Mouse (Mus musculus) neural tube, embryonic 14.5 days (tissue): ENCODE results near the gene Lmna. TPM values are rescaled to one million over a fixed set of nuclear protein-coding genes. Genes with fewer than 3 reads are reported as not detected.

ENCODE experiments used
- ATAC-seq: fragments of 200-750 bp; cut with Nextera tagmentation; 2 replicates; pipeline ENCODE4 v1.8.0; 2017; ENCODE audit warnings: low read depth, mild to moderate bottlenecking, moderate TSS enrichment, moderate library complexity
- H3K27ac ChIP-seq: fragments of 300-500 bp; sonication (generic); 2 replicates; pipeline ENCODE4 v1.5.1; 2014; ENCODE audit warnings: low read depth, mild to moderate bottlenecking, control low read depth, low read length, moderate library complexity, mixed read lengths
- H3K27me3 ChIP-seq: fragments of 300-500 bp; sonication (generic); 2 replicates; pipeline ENCODE4 v1.6.1; 2014; ENCODE audit warnings: low read length; ENCODE audit not compliant: control insufficient read depth, insufficient read depth
- H3K36me3 ChIP-seq: fragments of 300-500 bp; sonication (generic); 2 replicates; pipeline ENCODE4 v1.6.1; 2014; ENCODE audit warnings: low read length, mixed read lengths; ENCODE audit not compliant: control insufficient read depth, insufficient read depth
- H3K4me1 ChIP-seq: fragments of 300-500 bp; sonication (generic); 2 replicates; pipeline ENCODE4 v1.6.1; 2014; ENCODE audit warnings: low read length; ENCODE audit not compliant: control insufficient read depth, insufficient read depth
- H3K4me2 ChIP-seq: fragments of 300-500 bp; sonication (generic); 2 replicates; pipeline ENCODE4 v1.6.1; 2014; ENCODE audit warnings: mild to moderate bottlenecking, low read depth, low read length, control low read depth
- H3K4me3 ChIP-seq: fragments of 300-500 bp; sonication (generic); 2 replicates; pipeline ENCODE4 v1.5.1; 2014; ENCODE audit warnings: low read depth, low read length, control low read depth, mixed read lengths
- H3K9ac ChIP-seq: fragments of 300-500 bp; sonication (generic); replicated peaks from 2 replicates; pipeline ENCODE4 v1.6.1; 2014; ENCODE audit warnings: low read depth, mild to moderate bottlenecking, control low read depth, low read length, mixed read lengths
- H3K9me3 ChIP-seq: fragments of 300-500 bp; sonication (generic); 2 replicates; pipeline ENCODE4 v1.6.1; 2016; ENCODE audit warnings: low read length; ENCODE audit not compliant: control insufficient read depth
- WGBS: fragments of 180-500 bp; shearing (Covaris S2); extraction: QIAGEN DNeasy Blood & Tissue Kit; methylation state at CpG from one replicate; pipeline ENCODE4 v1.1.7; 2014; 5-methylcytosine and 5-hydroxymethylcytosine counted together
- polyA plus RNA-seq: library from polyadenylated mRNA; unstranded; fragments of >200 nt; fragmentation: Nextera tagmentation; extraction: Ambion mirVana; gene quantifications from 2 replicates; pipeline ENCODE4 v1.2.1, GENCODE M21; 2014

The Lmna gene
- polyA plus RNA-seq, result 41.0 and 41.4 TPM in 2 replicates

DNA sequence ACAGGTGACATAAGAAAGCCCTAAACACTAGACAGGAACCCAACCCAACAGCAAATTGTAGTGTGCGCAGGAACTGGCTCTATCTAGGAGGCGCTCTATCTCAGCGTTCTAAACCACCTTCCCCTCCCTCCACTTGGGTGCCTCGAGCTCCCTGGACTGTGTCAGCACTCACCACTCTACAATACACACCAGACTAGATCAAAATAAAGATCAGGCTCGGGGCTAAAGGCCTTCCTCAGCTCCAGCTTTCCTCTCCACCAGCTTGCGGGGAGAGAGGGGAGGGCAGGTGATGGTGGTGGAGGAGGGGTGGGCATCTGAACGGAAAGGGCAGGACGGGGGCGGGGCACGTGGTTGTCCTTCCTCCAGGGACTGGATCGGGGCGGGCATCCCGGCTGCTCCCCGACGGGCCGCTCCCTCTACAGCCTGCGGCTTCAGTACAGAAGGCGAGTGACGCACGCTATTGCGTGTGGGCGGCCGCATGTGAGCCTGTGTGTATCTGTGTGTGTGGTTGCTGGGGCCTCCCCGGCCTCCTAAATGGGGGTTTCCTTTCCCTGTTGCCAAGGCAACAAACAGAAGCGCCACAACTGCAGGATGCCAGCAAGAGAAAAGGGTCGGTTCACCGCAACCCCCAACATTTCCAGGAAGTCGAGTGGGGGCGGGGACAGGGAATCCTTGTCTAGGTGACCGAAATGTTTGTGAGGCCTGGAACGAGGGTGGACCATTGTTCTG is at the start of gene Lmna:
Gene Lmna, minus strand, starts transcription at position 265 of the 729 bp plus-strand sequence.
- H3K27ac ChIP-seq, result peak within 1 kb of the TSS; percentile 91
- H3K4me2 ChIP-seq, result peak within 1 kb of the TSS; percentile 61
- H3K4me1 ChIP-seq, result peaks cover 25% of the 10 kb centered on the region
- ATAC-seq, result peak; percentile 97
- H3K9me3 ChIP-seq, result no peaks in the 10 kb centered on the region
- H3K4me3 ChIP-seq, result peak within 1 kb of the TSS; percentile 30
- 1% methylated on average over 31 of the region's 31 CpGs for WGBS
- H3K27me3 ChIP-seq, result no peaks in the 10 kb centered on the region
- H3K9ac ChIP-seq, result peak within 1 kb of the TSS; percentile 46
- no peaks in the 10 kb centered on the region for H3K36me3 ChIP-seq

DNA sequence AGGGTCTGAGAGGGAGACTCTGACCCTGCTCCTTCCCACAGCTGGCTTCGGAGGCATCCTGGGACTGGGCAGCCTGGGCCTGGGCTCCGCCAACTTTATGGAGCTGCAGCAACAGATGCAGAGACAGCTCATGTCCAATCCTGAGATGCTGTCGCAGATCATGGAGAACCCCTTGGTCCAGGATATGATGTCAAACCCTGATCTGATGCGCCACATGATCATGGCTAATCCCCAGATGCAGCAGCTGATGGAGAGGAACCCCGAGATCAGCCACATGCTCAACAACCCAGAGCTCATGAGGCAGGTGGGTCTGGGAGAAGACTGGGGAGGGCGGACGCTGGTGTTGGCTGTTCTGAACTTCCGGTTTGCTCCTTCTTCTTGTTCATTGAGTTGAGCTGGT is 46.9 kb upstream of the Lmna start:
- WGBS, result 97% methylated on average over 8 of the region's 8 CpGs
- no peak overlapping the region for H3K4me3 ChIP-seq
- no peak overlapping the region for H3K27ac ChIP-seq
- no peak overlapping the region for H3K9ac ChIP-seq
- no peak overlapping the region for H3K4me2 ChIP-seq
- no peaks in the 10 kb centered on the region for H3K9me3 ChIP-seq
- ATAC-seq, result no peak
- H3K36me3 ChIP-seq, result peaks cover 28% of the 10 kb centered on the region
- peaks cover 19% of the 10 kb centered on the region for H3K4me1 ChIP-seq
- H3K27me3 ChIP-seq, result no peaks in the 10 kb centered on the region

DNA sequence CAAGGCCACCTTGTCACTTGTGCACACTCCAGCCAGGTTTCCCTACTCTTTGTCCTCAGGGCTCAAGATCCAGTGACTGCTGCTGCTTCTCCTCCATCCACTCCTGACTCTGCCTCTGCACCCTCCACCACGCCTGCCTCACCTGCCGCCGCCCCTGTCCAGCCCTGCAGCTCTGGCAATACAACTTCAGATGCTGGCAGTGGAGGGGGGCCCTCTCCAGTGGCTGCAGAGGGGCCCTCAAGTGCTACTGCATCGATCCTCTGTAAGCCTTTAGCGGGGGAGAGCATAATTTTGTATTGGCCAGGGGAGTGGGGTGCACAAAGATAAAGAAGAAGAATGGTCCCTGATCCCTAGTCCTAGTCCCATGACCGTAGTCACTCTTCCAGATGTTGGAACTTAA is 46.0 kb upstream of the Lmna start:
- Histone ChIP-seq H3K27me3 (no peaks in the 10 kb centered on the region), H3K4me3 (no peak overlapping the region), H3K9ac (no peak overlapping the region), H3K36me3 (peaks cover 28% of the 10 kb centered on the region), H3K4me1 (peaks cover 25% of the 10 kb centered on the region), H3K9me3 (no peaks in the 10 kb centered on the region), H3K27ac (no peak overlapping the region), H3K4me2 (no peak overlapping the region)
- ATAC-seq, result no peak
- WGBS, result 98% methylated on average over 6 of the region's 6 CpGs

DNA sequence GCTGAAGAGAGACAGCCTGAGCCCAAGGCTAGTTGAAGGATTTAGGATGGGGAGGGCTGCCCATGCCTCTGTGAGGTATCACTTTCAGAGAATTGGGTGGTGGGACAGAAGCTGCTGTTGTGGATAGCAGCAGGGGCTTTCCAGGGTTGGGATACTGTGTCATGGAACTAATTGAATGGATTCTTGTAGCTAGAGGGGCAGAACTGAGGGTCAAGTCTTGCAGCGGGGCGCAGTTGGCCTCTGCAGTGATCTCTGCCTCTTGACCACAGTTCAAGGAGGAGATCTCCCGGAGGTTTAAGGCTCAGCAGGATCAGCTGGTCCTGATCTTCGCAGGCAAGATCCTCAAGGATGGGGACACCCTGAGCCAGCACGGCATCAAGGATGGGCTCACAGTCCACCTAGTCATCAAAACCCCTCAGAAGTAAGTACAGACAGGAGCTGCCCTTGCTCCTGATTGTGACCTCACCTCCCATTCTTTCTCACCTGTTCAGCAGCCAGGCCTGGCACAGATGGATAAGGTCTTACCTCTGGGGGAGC is 45.4 kb upstream of the Lmna start:
- WGBS, result 84% methylated on average over 5 of the region's 5 CpGs
- Histone ChIP-seq H3K4me1 (peaks cover 25% of the 10 kb centered on the region), H3K36me3 (peaks cover 26% of the 10 kb centered on the region), H3K27ac (no peak overlapping the region), H3K27me3 (no peaks in the 10 kb centered on the region), H3K9me3 (no peaks in the 10 kb centered on the region), H3K9ac (no peak overlapping the region), H3K4me2 (peak overlapping the region; percentile 86; the same call in 1 of the 2 replicates), H3K4me3 (no peak overlapping the region)
- no peak for ATAC-seq

DNA sequence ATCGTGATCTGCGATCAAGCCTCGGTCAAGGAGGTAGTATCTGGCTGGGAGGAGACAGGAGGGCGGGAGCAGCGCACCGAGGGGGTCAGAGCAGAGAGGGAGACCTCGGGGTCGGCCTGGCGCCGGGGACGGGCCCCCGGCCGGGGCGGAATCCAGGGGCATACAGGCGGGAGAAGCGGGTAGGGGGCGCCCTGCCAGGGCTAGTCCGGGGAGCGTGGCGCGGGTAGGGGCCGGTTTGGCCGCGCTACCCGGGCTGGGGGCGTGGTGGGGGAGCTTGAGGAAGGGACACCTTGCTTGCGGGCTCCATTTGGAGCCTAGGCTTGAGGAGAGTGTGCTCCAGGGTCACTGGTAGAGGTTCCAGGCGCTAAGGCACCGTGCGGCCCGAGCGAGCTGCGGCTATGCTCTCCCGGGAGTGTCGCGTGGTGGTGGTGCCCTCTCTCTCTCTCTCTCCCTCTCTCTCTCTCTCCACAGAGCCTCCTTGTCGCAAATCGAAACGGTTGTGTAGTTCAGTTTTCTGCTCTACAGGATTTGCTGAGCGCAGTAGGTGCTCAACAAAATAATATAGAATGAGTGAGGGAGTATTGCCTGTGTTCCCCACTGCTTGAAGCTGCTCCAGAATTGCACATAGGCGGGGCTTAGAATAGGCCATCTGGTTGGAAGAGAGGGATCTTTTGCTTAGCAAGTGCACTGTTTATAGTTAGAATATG is 44.3 kb upstream of the Lmna start:
- peak overlapping the region; percentile 89 for H3K9ac ChIP-seq
- H3K4me2 ChIP-seq, result peak overlapping the region; percentile 86
- 1% methylated on average over 41 of the region's 41 CpGs for WGBS
- peak overlapping the region; percentile 92 for H3K27ac ChIP-seq
- peak overlapping the region; percentile 52 for H3K4me3 ChIP-seq
- no peaks in the 10 kb centered on the region for H3K27me3 ChIP-seq
- no peaks in the 10 kb centered on the region for H3K9me3 ChIP-seq
- H3K36me3 ChIP-seq, result peaks cover 17% of the 10 kb centered on the region
- ATAC-seq, result peak; percentile 35
- peaks cover 25% of the 10 kb centered on the region for H3K4me1 ChIP-seq

DNA sequence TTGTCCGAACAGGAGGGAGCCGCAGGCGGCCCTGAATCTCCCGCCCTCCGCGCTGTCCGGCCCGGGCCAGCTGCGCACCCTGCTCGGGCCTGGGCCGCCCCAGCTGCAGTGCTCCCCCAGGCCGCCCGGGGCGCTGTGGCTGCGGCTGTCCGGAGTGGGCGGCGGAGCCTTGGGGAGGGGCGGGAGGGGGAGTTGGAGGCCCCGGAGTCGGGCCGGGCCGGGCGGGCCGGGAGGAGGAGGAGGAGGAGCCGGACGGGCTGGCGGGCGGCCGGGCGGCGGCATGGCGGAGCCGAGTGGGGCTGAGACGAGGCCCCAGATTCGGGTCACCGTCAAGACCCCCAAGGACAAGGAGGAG is 43.7 kb upstream of the Lmna start, which contains the start of gene Ubqln4:
Gene Ubqln4, plus strand, starts transcription at position 234 of the 355 bp plus-strand sequence.
- 1% methylated on average over 27 of the region's 37 CpGs for WGBS
- no peaks in the 10 kb centered on the region for H3K9me3 ChIP-seq

DNA sequence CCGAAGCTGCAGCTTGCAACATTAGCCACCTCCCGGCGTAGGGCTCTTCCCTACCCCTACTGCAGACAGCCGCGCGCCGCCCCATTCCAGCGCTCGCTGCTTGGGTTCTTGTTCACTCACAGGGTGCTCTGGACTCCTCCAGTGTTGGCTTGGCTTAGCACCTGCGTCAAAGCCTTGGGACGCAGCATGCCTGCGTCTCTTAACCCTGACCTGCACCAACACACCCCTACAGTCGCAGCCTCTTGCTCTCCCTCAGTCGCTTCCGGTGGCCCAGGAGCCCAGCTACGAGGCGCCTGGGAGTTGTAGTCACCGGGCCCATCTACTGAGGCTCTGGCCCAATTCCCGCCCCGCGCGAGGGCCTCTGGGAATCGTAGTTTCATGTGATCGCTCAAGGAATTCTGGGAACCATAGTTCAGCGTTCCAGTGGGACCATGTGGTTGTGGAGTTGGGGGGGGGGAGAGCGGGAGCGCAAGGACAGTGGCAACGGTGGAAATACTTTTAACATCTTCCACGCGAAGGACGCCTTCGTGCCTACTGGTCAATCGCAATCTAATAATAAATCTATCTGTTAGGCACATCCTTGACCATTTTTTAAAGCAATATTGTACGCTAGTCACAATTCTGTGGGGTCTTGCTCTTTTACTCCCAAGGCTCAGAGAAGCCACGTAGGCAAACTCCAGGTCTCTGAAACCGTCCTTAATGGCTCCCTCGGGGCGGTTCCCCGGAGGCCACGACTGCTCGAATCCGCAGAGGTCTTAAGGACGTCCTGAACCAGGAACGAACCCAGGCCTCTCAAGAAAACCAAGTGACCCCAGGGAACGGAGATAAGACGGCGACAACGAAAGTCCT is 43.1 kb upstream of the Lmna start, which contains the start of gene Lamtor2:
Gene Lamtor2, minus strand, starts transcription at position 399 of the 849 bp plus-strand sequence.
- peak within 1 kb of the TSS; percentile 92 for H3K27ac ChIP-seq
- peak within 1 kb of the TSS; percentile 52 for H3K4me3 ChIP-seq
- H3K9ac ChIP-seq, result peak within 1 kb of the TSS; percentile 89
- 2% methylated on average over 48 of the region's 48 CpGs for WGBS
- H3K9me3 ChIP-seq, result no peaks in the 10 kb centered on the region
- H3K27me3 ChIP-seq, result no peaks in the 10 kb centered on the region
- H3K4me1 ChIP-seq, result peaks cover 25% of the 10 kb centered on the region
- peak within 1 kb of the TSS; percentile 86 for H3K4me2 ChIP-seq
- H3K36me3 ChIP-seq, result peaks cover 10% of the 10 kb centered on the region
- peak; percentile 90 for ATAC-seq

More for the DNA sequence above, 43.7 kb upstream of the Lmna start, which contains the start of gene Ubqln4:
- Histone ChIP-seq H3K9ac (peak within 1 kb of the TSS; percentile 89), H3K4me1 (peaks cover 25% of the 10 kb centered on the region), H3K27ac (peak within 1 kb of the TSS; percentile 92), H3K4me3 (peak within 1 kb of the TSS; percentile 52), H3K36me3 (peaks cover 16% of the 10 kb centered on the region), H3K4me2 (peak within 1 kb of the TSS; percentile 86), H3K27me3 (no peaks in the 10 kb centered on the region)
- peak; percentile 88 for ATAC-seq

DNA sequence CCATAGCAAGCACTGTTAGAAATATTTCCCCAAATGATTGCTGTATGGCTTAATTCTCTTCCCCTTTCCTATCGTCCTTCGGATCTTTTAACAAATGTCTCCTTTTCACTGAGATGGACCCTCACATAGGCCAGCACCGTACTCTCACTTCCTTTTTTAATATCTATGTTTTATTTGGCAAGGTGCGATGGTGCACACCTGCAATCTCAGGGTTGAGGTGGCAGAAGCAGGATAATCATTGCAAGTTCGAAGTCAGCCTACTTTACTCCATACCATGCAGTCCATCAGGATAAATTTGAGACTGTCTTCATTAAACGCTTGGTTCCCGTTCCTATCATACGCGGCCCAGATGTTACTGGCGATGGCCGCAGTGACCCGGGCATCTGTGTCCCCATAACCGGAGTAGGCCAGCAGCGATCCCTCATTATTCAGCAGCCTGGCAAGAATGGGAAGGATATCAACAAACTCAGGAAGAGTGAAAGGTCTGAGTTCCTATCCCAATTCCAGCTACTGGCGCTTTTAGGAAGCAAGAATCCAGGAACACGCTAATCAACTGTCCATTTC is 42.4 kb upstream of the Lmna start:
- Histone ChIP-seq H3K9me3 (no peaks in the 10 kb centered on the region), H3K27ac (peak overlapping the region; percentile 92), H3K9ac (peak overlapping the region; percentile 89), H3K4me2 (peak overlapping the region; percentile 86), H3K4me3 (peak overlapping the region; percentile 52), H3K4me1 (peaks cover 25% of the 10 kb centered on the region), H3K27me3 (no peaks in the 10 kb centered on the region), H3K36me3 (peaks cover 7% of the 10 kb centered on the region; the same call in 1 of the 2 replicates)
- WGBS, result 24% methylated on average over 16 of the region's 16 CpGs
- ATAC-seq, result no peak
